Mouse (Mus musculus) frontal cortex, adult 2 months (tissue): ENCODE data around the gene Mcidas. TPM values are rescaled to one million over a fixed set of nuclear protein-coding genes. Genes with fewer than 3 reads are reported as not detected.

Experiments used
- DNase-seq, 2 experiments: peaks; one replicate each; pipeline ENCODE4 v3.0.0; 2022; ENCODE audit warnings: low spot score in 1 of 2; ENCODE audit errors: extremely low spot score in 1 of 2
- polyA plus RNA-seq: library from polyadenylated mRNA; depleted of rRNA; stranded (reverse); fragments of >200 nt; gene quantifications from 2 replicates; pipeline ENCODE4 v1.2.3, GENCODE M21; 2012; rRNA removed

The Mcidas gene
- 0.19 and 0.26 TPM in 2 replicates for polyA plus RNA-seq

DNA sequence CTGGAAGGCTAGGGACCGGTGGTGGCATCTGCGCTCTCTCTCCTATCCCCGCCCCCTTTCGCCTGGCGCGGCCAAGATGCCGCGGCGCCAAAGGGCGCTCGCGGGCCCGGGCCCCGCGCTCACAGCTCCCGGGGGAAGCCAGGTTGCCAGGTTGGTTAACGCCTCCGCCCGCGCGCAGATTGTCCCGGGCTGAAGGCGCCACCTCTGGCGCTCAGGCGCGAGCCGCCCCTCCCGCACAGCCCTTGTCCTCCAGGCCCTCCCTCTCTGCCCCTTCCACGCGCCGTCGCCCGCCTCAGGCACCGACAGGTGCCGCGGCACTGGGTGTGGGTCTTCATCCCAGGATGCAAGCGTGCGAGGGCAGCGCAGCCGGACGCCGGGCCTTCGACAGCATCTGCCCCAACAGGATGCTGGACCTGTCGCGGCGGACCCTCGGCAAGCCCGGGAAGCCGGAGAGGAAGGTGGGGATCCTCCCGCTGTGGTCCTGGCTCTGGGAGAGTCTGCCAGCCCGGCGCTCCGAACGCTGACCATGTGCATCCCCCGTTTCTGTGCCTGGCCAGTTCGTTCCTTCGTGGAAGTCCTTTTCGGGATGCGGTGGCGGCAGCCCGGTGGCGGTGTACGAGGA lies at the start of gene Mcidas:
Mcidas (plus strand) TSS at position 315 of the 622 bp plus-strand sequence.
- DNase-seq = no peak

DNA sequence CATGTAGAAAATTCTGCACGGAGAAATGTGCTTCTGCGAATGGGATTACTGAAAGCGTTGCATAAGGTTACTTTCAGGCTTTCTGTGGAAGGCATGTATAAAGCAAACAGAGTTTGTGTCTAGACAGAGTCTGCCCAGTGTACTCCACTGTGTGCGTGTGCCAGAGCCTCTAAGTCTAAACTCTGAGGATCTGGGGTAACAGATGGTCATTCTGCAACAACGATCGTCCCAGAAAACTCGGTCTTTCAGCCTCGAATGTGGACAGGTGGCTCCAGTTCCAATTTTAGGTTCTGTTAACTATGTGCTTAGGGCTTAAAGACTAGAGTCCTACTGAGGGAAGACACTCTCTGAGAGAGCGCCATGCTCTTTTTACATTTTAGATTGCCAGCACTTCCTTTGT lies 48.3 kb upstream of the Mcidas start:
- peak; percentile 8 to 40 for DNase-seq

DNA sequence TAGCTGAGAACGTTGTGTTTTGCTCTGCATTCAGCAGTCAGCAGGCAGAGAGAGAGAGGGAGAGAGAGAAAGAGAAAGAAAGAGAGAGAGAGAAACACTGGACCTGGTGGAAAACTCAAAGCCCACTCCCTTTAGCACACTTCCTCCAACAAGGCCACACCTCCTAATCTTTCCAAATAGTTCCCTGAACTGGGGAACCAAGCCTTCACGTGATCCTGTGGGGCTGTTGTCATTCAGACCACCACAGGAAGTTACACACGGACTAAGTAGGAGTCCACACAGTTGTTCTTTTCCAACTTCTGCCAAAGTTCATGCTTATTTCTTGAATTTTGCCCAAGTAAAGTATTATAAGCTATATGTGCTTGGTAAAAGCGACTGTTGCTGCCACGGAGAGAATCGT lies 47.7 kb upstream of the Mcidas start:
- no peak for DNase-seq

DNA sequence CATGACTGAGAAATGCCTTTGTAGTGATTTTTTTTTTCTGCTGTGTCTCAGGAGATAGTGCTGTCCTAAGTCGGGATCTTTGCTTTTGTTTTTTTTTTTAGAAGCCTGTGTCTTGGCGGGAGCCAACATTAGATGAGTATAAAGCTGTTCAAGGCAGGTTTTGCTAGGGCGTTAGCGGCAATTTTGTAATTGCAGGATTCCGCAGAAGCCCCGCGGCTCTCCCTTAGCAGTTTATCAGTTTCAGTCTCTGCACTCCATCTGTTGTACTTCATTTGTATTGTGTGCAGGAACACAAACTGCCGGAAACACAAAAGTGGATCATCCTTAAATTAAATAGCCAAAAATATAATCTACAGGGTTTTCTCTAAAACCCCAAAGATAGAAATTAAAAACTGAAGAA lies 39.6 kb upstream of the Mcidas start:
- DNase-seq = no peak

DNA sequence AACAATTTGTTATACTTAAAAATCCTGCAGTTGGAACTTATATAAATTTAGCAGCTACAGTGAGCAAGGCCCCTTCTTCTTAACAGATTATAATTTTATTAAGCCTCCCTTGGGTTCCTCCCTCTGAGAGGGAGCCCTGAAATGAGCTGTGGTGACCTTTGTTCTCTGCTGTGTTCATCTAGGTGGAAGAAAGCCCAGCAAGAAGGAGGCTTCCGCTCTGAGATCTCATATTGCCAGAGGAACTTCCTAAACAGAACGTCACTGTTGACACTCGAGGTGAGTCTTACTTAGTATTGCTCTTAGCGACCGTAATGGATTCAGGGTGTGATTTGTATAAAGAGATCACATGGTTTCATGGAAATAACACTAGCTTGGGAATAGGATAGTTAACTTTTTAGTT lies 30.6 kb upstream of the Mcidas start:
- DNase-seq = no peak

DNA sequence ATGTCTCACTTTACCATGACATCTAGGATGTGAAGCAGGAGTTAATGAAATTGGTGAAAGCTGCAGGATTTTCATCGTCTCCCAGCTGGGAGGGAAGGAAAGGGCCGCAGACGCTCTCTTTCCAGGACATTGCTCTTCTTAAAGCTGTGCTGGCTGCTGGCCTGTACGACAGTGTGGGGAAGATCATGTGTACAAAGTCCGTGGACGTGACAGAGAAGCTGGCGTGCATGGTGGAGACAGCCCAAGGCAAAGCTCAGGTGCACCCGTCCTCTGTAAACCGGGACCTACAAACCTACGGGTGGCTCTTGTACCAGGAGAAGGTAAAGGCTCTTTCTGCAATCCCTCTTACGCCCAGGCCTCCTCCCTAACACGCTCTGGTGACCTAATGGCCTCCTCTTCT lies 29.2 kb upstream of the Mcidas start:
- DNase-seq = no peak

DNA sequence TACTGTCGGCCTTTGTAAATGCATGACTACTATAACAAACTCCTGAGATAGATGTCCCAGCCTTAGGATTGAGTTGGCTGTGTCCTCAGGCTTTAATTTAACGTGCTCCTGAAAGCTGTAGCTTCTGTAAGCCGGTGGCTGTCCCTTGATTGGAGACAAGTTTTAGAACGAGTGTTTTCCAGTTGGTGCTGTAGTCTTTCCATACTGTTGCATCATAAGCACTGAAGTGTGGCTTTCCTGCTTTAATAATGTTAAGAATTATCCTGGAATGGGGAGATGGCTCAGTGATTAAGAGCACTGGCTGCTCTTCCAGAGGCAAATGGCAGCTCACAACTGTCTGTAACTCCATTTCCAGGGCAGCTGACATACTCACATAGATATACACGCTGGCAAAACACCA lies 26.4 kb upstream of the Mcidas start:
- no peak for DNase-seq

DNA sequence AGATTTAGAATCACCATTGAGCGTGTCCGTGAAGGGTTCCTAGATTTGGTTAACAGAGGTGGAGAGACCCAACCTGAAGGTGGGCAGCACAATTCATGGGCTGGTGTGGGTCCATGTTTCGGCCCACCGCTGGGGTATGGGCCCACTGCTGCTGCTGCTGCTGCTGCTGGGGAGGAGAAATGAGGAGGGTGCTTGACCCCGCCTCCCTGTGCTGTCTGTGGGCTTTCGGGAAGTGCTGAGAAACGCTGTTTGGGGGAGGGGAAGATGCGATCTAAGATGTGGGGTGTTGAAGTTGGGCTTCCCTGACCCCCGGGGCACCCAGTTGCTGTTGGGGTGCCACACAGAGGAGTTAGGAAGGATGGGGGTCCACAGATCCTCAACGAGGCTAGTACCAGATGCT lies 16.9 kb upstream of the Mcidas start:
- DNase-seq = no peak

DNA sequence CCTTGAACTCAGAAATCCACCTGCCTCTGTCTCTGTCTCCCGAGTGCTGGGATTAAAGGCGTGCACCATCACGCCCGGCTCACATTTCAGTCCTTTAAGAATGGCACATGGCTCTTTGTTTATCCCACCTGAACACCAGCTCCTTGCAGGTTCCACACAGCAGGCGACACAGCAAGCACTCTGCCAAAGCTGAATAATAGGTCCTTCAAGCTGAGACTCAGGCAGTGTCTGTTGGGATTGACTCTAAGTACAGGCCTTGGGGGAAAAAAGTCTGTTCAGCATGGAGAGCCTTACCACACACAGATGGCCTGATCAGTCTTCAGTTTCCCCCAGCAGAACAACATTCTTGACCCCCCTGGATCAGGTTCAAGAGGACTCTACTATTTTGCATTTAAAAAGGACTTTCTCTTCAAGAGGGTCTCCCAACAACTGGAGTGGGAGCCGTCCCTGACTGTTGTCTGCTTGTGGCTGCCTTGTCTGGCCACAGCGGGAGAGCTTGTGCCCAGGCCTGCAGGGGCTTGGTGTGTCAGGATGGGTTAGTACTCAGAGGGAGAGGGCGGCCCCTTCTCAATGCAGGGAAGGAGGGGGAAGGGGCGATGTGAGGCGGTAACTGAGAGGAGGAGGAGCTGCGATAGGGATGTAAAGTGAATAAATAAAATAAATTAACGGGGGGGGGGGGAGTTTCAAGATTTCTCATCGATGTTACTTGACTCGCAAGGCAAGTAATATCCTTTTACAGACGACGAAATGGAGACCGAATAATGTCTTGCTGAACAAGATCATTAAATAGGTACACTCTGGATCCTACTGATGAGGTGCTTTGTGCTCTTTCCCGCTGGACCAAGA lies 7.8 kb upstream of the Mcidas start:
- DNase-seq = no peak

DNA sequence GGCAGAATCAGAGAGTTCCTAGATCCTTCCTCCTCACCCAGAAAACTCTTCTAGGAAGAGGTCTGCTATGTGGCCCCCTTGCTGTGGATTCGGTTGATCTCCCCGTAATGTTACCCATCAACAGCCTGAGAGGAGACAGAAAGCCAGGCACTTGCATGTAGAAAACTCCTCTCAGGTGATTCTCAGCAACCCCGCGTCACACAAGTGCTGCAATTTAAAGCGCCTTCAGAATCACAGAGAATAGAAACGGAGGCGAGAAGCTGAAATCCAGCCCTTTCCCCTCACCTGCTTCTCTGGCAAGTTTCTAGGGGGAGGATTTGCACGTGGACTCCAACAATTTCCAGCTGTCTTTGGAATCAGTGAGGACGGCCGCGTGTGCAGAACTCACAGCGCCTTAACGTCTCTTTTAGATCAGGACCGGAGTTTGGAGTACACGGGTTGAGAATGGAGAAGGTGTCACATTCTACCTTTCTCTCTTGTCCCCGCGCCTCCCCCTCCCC lies 7.1 kb upstream of the Mcidas start:
- no peak for DNase-seq

DNA sequence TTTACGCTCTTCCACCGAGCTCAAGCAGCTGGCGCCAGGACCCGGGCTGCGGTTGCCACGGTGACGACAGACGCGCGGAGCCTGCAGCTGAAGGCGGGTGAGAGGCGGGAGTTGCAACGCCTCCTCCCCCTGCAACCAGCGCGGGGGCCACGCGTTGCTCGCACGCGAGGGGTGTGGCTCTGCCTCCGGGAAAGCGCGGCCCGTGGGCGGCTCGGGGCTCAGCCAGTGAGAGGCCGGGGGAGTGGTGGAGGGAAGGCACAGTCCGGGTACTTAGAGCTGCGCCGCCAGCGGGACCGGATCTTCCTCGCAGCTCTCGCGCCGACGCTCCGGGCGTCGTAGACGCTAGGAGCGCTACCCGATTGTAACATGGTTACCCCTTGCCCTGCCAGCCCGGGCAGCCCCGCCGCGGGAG lies 6.1 kb upstream of the Mcidas start, which contains the start of gene Ccno:
Ccno (plus strand) TSS at position 271 of the 412 bp plus-strand sequence.
- DNase-seq = peak; percentile 84 to 93

DNA sequence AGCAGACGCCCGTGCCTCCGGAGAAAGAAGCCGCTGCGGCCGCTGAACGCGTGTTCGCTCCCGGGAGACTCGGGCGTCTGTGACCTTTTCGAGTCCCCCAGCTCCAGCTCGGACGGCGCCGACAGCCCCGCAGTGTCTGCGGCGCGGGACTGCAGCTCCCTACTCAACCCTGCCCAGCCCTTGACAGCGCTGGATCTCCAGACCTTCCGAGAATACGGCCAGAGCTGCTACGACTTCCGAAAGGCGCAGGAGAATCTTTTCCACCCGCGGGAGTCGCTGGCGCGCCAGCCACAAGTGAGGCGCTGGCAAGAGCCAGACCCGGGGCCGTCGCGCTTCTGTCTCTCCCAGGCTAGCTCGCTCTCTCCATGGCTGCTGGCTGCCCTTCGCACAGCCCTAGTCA lies 5.7 kb upstream of the Mcidas start:
- DNase-seq = no peak

DNA sequence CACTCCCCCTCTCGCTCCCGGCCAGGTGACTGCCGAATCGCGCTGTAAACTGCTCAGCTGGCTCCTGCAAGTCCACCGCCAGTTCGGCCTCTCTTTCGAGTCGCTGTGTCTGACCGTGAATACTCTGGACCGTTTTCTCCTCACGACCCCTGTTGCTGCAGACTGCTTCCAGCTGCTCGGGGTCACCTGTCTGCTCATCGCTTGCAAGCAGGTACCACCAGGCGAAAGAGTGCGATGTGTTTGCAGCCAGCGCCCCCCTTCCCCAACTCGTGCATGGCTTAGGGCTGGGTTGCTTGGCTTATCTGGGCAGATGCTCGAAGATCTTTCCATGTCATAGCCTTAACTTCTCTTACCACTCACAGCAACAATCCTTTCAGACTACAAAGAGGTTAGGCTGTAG lies 4.8 kb upstream of the Mcidas start:
- DNase-seq = no peak

DNA sequence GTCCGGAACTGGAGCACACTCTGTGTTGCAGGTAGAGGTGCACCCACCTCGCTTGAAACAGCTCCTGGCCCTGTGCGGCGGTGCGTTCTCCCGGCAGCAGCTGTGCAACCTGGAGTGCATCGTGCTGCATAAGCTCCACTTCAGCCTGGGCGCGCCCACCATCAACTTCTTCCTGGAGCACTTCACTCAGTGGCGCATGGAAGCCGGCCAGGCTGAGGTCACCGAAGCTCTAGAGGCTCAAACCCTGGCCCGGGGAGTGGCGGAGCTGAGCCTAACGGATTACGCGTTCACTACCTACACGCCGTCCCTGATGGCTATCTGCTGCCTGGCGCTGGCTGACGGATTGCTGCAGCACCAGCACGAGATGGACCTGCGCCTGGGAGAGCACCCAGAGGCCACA lies 4.1 kb upstream of the Mcidas start:
- no peak for DNase-seq

DNA sequence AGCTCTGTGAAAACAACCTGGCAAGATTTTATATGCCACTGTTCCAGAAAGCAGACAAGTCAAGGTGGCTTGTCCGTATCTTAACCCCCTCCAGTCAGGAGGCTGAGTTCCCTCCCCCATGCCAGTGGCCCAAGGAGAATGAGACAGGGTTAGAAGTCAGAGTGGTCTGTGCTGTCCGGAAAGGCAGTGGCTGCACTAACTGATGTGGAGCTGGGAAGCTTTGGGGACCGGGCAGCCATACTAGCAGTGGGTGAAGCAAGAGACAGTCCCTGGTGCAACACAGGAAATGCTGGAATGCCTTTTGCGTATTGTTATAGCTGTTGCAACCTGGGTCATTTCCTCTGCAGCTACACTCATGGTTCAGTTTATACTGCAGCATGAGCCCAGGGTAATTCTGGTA lies 3.3 kb upstream of the Mcidas start:
- DNase-seq = no peak

DNA sequence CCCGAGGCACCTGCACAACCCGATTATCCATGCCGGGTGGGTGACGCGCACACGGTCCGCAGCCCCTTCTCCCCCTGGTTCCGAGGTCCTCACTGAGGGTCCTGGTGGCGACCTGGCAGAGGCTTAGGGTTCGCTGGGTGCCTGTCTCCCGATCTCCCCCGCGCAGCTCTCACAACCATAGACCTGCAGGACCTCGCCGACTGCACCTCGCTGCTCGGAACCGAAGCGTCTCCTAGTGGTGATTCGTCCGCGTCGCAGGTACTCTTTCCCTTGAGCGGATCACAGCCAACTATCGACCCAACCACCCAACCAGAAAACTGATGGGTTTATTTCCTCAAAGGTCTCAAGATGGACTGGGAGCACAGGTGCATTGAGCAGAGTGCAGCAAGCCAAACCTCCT lies 546 bp downstream of the Mcidas start:
- peak in 1 of 2 experiments; percentile 64 for DNase-seq

DNA sequence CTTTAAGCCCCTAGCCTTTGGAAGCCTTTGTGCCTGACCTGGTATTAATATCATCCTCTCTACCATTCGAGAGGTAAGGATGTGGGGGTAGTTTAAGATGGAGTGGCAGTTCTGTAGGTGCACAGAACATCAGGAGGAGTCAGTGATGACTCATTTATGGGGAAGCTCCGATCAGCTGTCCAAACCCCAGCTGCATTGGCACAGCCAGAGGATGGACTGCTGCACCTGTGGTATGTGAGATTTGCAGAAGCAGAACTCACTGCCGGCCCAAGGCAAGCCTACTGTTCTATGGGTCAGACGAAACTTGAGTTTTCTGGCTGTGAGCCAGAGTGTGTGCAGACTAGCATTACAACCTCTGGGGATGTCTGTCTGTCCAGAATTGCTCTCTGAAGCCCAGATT lies 2.8 kb downstream of the Mcidas start:
- no peak for DNase-seq

DNA sequence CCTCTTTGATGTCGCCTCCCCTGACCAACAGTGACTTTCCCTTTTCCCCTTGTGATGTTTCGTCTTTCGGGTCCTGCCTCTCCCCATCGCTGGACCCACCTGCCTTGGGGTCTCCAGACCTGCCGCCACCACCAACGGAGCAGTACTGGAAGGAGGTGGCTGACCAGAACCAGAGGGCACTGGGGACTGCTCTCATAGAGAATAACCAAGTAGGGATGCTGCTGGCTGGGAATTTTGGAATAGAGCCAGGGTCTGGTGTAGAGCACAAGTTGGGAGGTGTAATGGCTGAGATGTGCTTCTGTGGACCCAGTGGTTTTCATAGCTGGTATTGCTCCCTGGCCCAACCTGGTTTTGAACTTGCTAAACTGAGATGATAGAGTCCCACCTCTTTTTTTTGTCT lies 3.7 kb downstream of the Mcidas start:
- DNase-seq = no peak

DNA sequence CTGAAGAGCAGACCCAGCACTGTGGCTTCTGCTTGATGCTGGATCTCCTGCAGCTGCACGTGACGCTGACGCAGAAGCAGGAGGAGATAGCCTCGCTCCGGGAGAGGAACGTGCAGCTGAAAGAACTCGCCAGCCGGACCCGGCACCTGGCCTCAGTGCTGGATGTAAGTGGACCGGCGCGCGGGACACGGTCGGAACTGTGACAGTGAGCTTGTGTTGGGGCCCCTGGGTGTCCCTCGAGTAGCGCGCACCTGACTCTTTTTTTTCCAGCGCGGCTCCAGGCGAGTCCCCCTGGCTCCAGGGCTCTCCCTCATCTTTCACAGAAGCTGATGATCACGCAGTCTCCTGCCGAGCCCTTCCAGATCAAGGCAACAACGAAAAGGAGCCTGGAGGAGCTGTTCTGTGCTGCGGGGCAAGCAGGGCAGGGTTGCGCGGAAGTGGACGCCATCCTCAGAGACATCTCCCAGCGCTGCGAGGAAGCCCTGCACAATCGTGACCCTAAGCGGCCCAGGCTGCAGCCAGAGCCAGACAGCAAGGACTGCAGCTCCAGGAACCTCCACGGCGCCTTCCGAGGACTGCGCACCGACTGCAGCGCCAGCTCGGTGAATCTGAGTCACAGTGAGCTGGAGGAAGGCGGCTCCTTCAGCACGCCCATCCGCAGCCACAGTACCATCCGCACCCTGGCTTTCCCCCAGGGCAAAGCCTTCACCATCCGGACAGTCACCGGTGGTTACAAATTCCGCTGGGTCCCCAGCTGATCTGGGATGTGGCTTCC lies 5.0 kb downstream of the Mcidas start:
- peak in 1 of 2 experiments; percentile 65 for DNase-seq

DNA sequence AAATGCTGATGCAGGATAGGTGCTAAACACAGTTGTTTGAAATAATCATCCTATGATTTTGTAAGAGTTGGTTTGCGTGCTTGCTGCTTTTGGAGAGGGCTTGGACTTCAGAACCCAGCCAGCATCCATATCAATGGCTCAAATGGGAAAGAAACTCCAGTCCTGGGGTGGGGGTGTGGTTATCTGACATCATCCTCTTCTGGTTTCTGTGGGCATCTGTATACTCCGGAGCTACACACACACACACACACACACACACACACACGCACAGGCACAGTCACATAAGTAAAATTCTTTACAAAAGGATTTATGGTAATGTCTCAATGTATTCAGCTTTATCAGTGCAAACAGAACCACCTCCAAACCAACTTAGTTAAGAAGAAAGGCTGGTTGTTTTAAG lies 6.4 kb downstream of the Mcidas start:
- DNase-seq = no peak
